Mouse (Mus musculus) ovary, postnatal 36 days (tissue): ENCODE results near the gene Bdh1.
"Not testable (repeated sequence)": the region's sequence is repeated elsewhere in the genome, so short reads cannot be mapped to it uniquely, and the experiment has no call there.

Source experiments
- DNase-seq: peaks from one replicate; pipeline ENCODE4 v3.0.0; 2022; ENCODE audit warnings: low spot score, mixed read lengths

Bdh1 gene

GRCm38 (mm10) chr16:31464953-31465352 lies 42.9 kb downstream of the Bdh1 start:
- DNase-seq, result no peak

- DNase-seq, result peak; percentile 49
Measured at GRCm38 (mm10) chr16:31465630-31466029, 43.5 kb downstream of the Bdh1 start.

DNA sequence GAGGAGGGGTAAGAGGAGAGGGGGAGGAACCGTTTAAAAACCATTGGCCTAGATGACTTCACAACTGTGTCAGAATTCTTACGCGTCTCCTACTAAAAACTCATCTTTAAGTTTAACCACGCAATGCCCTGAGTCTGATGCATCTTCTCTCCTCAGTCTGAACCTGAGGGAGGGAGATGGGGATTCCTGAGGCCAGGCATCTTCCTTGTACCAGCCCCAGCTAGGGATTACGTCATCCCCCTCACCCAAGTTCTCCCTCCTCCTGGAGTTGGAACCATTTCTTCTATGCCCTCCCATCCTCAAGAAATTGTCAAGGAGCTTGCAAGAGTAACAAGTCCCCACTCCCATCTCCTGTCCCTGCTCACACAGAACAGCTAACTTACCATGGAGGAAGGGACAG lies 44.0 kb downstream of the Bdh1 start:
- DNase-seq, result no peak

DNA sequence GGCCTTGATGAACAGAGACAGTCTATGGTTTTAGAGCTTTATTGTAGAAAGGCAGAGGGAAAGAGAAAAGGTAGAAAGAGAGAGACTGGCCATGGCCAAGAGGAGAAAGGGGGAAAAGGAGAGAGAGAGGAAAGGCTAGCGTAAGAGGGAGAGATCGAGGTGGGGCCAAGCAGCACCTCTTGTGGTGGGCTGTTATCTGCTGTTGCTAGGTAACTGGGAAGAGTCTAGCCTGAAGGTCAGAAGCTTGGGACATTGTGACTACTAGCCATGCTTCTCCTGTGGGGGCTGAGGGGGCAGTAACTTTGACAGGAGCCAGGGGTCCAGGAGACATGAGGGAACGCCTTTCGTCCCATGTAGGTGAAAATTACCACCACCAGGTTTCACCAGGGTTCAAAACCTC lies 48.7 kb downstream of the Bdh1 start:
- not testable (repeated sequence) for DNase-seq

- DNase-seq, result no peak
Measured at GRCm38 (mm10) chr16:31471994-31472393, 49.9 kb downstream of the Bdh1 start.

DNA sequence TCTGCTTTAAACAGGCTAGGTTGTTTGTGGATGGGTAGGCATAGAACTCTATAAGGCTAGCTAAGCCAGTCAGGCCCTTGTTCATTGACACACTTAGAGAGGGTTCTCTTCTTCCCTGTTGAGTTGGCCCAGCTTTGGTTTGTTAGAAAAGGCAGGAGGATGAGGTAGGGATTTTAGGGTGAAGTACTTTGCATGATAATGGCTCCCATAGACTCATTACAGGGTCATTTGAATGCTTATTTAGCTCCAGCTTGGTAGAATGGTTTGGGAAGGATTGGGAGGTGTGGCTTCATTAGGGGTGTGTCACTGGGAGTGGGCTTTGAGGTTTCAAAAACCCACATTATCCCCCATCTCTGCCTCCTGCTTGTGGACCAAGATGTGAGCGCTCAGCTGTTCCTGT lies 51.1 kb downstream of the Bdh1 start:
- DNase-seq, result no peak

GRCm38 (mm10) chr16:31475123-31475968 lies 53.3 kb downstream of the Bdh1 start:
- DNase-seq, result no peak

GRCm38 (mm10) chr16:31476872-31477603 lies 55.0 kb downstream of the Bdh1 start:
- no peak for DNase-seq

DNA sequence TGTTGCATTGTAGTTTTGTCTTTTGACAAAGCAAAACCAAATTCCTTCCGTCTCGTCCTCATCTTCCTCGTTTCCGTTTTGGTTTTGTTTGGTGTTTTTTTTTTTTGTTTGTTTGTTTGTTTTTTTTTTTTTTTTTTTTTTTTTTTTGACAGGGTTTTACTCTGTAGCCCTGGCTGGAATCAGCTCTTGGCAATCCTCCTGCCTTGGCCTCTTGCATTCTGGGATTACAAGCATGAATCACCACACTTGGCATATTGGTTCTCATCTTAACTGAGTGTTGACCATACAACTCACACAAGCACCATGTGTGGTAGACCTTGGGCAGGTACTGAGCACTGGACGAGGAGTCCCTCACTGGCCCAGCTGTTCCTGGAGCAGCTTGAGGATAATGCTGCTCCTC lies 63.3 kb downstream of the Bdh1 start:
- no peak for DNase-seq

DNA sequence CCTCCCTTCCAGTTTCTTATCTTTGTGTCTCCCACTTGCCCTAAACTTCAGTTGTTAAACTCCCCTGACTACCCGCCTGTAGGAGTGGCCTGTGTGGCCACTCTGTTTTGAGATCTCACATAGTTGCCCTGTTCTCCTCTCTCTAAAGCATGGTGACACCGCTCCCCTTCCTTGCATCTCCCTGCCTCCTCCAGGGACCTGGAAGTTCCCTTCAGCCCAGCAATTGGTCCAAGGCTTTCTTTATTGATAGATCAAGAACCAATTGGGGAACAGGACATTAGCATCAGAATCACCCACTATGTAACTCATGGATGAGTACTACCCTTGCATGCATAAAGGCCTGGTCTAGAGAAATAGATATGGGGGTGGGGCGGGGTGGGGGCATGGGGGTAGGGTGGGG lies 65.2 kb downstream of the Bdh1 start:
- no peak for DNase-seq

GRCm38 (mm10) chr16:31489096-31489495 lies 67.0 kb downstream of the Bdh1 start:
- no peak for DNase-seq

GRCm38 (mm10) chr16:31490967-31491366 lies 68.9 kb downstream of the Bdh1 start:
- no peak for DNase-seq

DNA sequence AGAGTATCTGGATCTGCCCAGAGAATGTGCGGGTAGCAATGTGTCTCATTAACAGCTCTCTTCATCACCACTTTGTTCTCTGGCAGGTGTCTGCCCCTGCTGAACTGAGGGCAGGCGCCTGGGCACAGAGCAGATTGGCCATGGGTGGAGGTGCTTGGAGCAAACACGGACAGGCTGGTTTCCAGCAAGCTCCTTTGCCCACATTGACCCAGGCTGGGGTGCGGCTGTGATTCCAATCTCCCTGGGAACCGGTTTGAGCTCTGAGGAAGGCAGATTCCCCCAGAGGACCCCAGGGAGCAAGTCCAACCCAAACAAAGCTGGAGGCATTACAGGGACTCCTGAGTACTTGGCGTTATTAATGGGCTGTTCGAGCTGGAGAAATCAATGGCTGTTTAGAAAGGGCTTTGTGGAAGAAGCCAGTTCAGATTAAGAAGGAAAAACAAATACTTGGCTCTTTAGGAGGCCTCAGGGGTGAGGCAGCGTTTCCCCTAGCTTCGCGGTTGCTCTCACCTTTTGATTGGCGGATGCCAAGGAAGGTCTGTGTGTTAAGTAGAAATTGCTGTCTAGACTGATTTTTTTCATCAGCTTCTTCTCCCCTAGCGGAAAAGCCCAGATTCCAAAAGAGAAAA lies 71.0 kb downstream of the Bdh1 start:
- DNase-seq, result no peak

GRCm38 (mm10) chr16:31493550-31493965 lies 71.5 kb downstream of the Bdh1 start:
- DNase-seq, result no peak

- DNase-seq, result no peak
Measured at GRCm38 (mm10) chr16:31493991-31494390, 71.9 kb downstream of the Bdh1 start.

DNA sequence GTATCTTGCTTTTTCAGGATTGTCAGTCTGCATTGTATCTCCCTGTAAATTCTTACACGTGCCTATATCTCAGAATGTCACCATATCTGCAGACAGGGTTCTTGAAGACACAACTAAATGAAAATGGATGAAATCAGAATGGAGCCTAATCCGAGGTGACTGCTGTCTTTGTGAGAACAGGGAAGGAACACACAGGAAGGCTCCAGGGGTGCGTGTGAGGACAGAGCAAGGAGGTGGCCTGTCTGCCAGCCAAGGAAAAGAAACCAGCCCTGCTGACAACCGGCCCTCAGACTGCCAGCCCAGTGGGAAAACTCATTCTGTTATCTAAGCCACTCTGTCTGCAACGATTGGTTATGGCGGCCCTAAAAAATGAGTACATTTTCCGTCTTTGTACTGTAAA lies 73.3 kb downstream of the Bdh1 start:
- DNase-seq, result no peak

DNA sequence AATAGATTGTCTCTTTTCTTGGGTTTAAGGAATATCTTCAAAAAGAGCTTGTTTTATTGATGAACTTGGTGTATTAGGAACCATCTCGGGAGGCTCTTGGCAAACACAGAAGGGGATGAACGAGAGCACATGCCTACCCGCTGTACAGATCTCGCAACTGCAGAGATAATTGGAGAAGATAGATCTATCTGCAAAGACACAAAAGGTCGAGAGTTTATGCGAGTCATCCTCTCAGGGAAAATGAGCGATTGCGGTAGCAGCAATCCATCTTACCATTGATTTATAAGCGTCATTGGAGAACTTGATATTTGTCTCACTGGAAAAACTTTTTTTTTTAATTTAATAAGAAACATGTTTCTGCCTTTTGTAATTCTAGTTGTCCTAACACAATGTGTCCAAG lies 73.7 kb downstream of the Bdh1 start:
- no peak for DNase-seq

- DNase-seq, result no peak
Measured at GRCm38 (mm10) chr16:31498336-31498735, 76.3 kb downstream of the Bdh1 start.

- no peak for DNase-seq
Measured at GRCm38 (mm10) chr16:31499021-31499420, 76.9 kb downstream of the Bdh1 start.

- no peak for DNase-seq
Measured at GRCm38 (mm10) chr16:31499681-31500310, 77.7 kb downstream of the Bdh1 start.

GRCm38 (mm10) chr16:31500532-31500931 lies 78.5 kb downstream of the Bdh1 start:
- DNase-seq, result no peak

GRCm38 (mm10) chr16:31500969-31501750 lies 79.1 kb downstream of the Bdh1 start:
- DNase-seq, result no peak
